Mouse (Mus musculus): Measurements from ENCODE around the gene Helq.

DNA sequence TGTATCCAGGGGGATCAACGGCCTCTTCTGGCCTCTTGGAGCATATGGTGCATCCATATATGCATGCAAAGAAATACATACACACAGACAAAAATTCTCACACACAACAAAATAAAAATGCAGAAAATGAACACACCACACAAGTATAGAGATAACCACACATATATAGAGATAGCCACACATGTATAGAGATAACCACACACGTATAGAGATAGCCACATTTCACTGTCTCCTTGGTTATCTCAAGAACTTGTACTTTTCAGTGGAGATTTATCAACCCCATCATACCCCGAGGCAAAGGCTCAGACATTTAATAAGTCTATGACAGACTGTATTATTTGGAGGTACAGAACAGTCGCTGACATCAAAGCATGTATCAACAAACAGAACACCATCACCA, 63.9 kb downstream of the Helq start:
- no peak for TF ChIP-seq POLR2A (IDR thresholded peaks at IDR 0.05; ENCODE audit: borderline replicate concordance, insufficient read depth, low read length)
- no peak for TF ChIP-seq CTCF (IDR thresholded peaks at IDR 0.05; ENCODE audit: borderline replicate concordance, insufficient read depth, low read depth, low read length)
